Mouse (Mus musculus): ENCODE measurements around the gene Mical3. TPM values are rescaled to one million over a fixed set of nuclear protein-coding genes. Genes with fewer than 3 reads are reported as not detected.
A peak's percentile ranks its signal among the peaks of the same experiment; 100 is the strongest.

Mical3 gene
- total and polyA plus RNA-seq, 2 experiments = 5.8 to 7.9 TPM

DNA sequence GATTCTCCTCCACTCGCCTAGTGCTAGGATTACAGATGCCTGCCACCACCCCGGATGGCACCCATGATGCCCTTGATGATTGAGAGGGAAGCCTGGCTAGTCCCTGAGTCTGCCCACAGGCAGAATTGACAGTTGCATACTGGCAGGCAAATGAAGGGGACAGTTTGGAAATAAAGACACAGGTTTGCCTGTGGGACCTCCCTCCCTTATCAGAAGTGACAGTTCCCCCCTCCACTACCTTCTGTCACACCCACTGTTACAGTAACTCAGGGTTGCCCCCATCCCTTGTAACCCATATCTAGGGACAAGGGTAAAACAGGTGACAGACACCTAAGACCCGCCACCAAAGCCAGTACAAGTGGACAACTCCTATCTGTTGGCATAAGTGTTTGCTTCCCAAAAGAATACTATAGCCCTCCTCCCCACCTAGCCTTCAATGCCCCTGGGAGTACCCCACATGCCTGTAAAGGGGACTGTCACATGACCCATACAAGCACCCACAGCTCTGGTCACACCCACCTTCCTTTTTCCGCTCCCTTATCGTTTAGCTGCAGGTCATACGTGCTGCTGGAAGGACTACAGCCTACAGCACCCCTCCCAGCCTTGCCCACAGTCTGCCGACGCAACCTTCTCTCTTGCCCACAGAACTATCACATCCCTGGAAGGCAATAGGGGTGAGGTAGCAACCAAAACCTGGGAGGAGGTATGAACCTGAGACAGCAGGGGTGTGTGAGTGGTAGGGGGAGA is 37.0 kb downstream of the Mical3 start:
- Histone ChIP-seq H3K36me3 (ENCODE audit: control insufficient read depth, insufficient read depth, low read length) (no peaks in the 10 kb centered on the region), H3K27ac (replicated peaks; ENCODE audit: insufficient read depth, low read depth, low read length) (no peak overlapping the region), H3K4me1 (ENCODE audit: control insufficient read depth, insufficient read depth, low read length) (peaks cover 32% of the 10 kb centered on the region), H3K9ac (ENCODE audit: low read depth, low read length) (no peak overlapping the region), H3K4me3 (ENCODE audit: insufficient read depth, low read depth, low read length) (no peak overlapping the region), H3K27me3 (ENCODE audit: control insufficient read depth, insufficient read depth, low read length) (no peaks in the 10 kb centered on the region), H3K79me2 (ENCODE audit: control insufficient read depth, insufficient read depth, low read length) (peaks cover 48% of the 10 kb centered on the region)
- TF ChIP-seq CTCF (IDR thresholded peaks at IDR 0.05; ENCODE audit: low read depth, low read length) = no peak
- TF ChIP-seq POLR2A (IDR thresholded peaks at IDR 0.05; ENCODE audit: extremely low read depth, insufficient read depth, low read length) = no peak
- no peak for DNase-seq (ENCODE audit: extremely low read depth, low read depth, low spot score)
- WGBS = 87% methylated on average over 8 of the region's 8 CpGs

DNA sequence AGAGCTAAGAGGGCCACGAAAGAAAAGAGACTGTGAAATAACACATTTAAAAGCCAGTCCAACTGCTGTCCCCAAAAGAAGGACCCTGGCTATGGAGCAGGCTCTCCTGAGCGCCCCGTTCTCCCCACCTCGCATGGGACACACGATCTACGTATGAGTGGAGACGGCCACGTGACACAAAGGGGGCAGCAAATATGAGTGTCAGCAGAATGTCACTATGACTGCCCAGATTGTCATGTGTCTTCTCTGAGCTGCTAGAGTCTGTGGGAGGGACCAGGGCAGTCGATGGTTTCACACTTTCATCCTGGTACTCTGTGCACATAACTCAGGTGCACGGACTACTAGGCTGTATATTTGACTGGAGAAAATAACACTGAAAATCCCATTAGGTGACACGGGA is 40.0 kb downstream of the Mical3 start:
- 91% methylated on average over 11 of the region's 11 CpGs for WGBS
- no peak for DNase-seq (ENCODE audit: extremely low read depth, low read depth, low spot score)
- no peaks in the 10 kb centered on the region for H3K27me3 ChIP-seq (ENCODE audit: control insufficient read depth, insufficient read depth, low read length)
- peaks cover 45% of the 10 kb centered on the region for H3K79me2 ChIP-seq (ENCODE audit: control insufficient read depth, insufficient read depth, low read length)
- no peaks in the 10 kb centered on the region for H3K36me3 ChIP-seq (ENCODE audit: control insufficient read depth, insufficient read depth, low read length)
- no peak overlapping the region for H3K27ac ChIP-seq (replicated peaks; ENCODE audit: insufficient read depth, low read depth, low read length)
- H3K9ac ChIP-seq (ENCODE audit: low read depth, low read length) = no peak overlapping the region
- TF ChIP-seq POLR2A (IDR thresholded peaks at IDR 0.05; ENCODE audit: extremely low read depth, insufficient read depth, low read length) = no peak
- no peak for TF ChIP-seq CTCF (IDR thresholded peaks at IDR 0.05; ENCODE audit: low read depth, low read length)
- H3K4me3 ChIP-seq (ENCODE audit: insufficient read depth, low read depth, low read length) = no peak overlapping the region
- H3K4me1 ChIP-seq (ENCODE audit: control insufficient read depth, insufficient read depth, low read length) = peaks cover 31% of the 10 kb centered on the region

DNA sequence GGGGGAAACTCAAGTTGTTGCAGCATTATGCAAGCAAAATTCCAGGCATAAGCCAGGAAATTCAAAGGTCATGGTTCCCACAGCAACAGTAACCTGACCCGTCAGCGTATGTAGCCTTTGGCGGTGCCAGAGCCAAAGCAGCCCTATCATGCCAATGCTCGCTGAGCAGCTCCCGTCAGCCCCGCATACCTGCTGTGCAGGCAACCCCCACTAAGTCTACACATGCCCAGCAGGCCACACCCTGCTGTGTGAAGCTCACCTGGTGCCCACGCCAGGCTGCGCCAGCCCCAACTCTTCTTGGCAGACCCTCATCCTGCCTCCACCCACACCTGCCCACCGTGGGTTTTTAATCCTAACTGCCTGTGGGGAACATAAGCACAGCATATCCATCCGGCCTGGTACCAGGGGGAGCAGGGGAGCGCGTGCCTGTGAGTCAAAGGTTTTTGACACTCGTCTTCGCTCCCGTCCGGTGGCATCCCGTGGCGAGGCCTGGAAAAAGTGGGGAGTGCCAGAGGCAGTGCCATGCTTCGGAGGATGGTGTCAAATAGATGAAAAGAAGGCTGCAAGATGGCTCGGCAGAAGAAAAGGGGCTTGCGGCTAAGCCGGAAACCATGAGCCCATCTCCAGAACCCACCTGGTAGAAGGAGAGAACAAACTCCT is 43.1 kb downstream of the Mical3 start:
- Histone ChIP-seq H3K36me3 (ENCODE audit: control insufficient read depth, insufficient read depth, low read length) (no peaks in the 10 kb centered on the region), H3K9ac (ENCODE audit: low read depth, low read length) (no peak overlapping the region), H3K27me3 (ENCODE audit: control insufficient read depth, insufficient read depth, low read length) (no peaks in the 10 kb centered on the region), H3K79me2 (ENCODE audit: control insufficient read depth, insufficient read depth, low read length) (peaks cover 42% of the 10 kb centered on the region), H3K27ac (replicated peaks; ENCODE audit: insufficient read depth, low read depth, low read length) (peak overlapping the region; percentile 61), H3K4me1 (ENCODE audit: control insufficient read depth, insufficient read depth, low read length) (peaks cover 36% of the 10 kb centered on the region), H3K4me3 (ENCODE audit: insufficient read depth, low read depth, low read length) (no peak overlapping the region)
- DNase-seq (ENCODE audit: extremely low read depth, low read depth, low spot score) = peak; percentile 94
- TF ChIP-seq CTCF (IDR thresholded peaks at IDR 0.05; ENCODE audit: low read depth, low read length) (no peak), POLR2A (IDR thresholded peaks at IDR 0.05; ENCODE audit: extremely low read depth, insufficient read depth, low read length) (no peak)
- 44% methylated on average over 22 of the region's 22 CpGs for WGBS

DNA sequence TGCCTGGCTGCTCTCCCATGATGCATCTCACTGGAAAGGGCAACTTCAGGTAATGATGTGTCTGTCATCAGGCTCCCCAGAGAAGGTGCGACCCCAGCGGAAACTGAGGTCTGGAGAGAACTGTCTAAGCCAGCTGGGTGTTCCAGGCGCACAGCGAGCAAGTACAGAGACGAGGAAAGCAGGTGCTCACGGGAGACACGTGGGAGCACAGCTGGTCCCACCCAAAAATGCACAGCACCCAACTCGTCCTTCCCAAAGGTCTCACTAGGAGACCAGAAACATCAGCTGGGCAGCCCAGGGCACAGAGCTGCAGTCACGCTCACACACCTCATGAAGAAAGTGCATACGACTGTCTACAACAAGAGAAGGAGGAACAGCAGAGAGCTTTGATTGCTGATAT is 43.7 kb downstream of the Mical3 start:
- Histone ChIP-seq H3K27me3 (ENCODE audit: control insufficient read depth, insufficient read depth, low read length) (no peaks in the 10 kb centered on the region), H3K27ac (replicated peaks; ENCODE audit: insufficient read depth, low read depth, low read length) (peak overlapping the region; percentile 24), H3K4me1 (ENCODE audit: control insufficient read depth, insufficient read depth, low read length) (peaks cover 36% of the 10 kb centered on the region), H3K79me2 (ENCODE audit: control insufficient read depth, insufficient read depth, low read length) (peaks cover 45% of the 10 kb centered on the region), H3K36me3 (ENCODE audit: control insufficient read depth, insufficient read depth, low read length) (no peaks in the 10 kb centered on the region), H3K4me3 (ENCODE audit: insufficient read depth, low read depth, low read length) (no peak overlapping the region), H3K9ac (ENCODE audit: low read depth, low read length) (no peak overlapping the region)
- no peak for DNase-seq (ENCODE audit: extremely low read depth, low read depth, low spot score)
- TF ChIP-seq CTCF (IDR thresholded peaks at IDR 0.05; ENCODE audit: low read depth, low read length) (no peak), POLR2A (IDR thresholded peaks at IDR 0.05; ENCODE audit: extremely low read depth, insufficient read depth, low read length) (no peak)
- 51% methylated on average over 10 of the region's 10 CpGs for WGBS

DNA sequence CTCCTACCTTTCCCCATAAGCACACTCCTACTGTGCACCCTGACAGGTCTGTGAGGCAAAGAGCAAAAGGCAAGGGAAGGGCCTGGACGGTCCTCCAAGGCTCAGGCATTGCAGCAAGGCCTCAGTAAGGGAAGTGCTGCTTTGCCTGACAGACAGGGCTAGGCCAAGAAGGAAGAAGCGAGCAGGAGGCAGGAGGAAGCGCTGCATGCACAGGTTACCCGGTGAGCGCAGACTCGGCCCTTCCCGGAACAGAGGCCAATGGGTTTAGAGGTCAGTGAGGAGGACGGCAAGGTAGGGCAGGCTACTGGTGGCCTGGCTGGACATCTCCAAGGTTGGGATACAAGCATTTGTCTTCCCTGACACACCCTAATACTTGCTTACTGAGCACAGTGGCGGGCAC is 44.6 kb downstream of the Mical3 start:
- peaks cover 36% of the 10 kb centered on the region for H3K4me1 ChIP-seq (ENCODE audit: control insufficient read depth, insufficient read depth, low read length)
- H3K4me3 ChIP-seq (ENCODE audit: insufficient read depth, low read depth, low read length) = no peak overlapping the region
- H3K9ac ChIP-seq (ENCODE audit: low read depth, low read length) = 0 out of 2 replicates have a peak overlapping the region, but pooled peaks have one; percentile 22
- H3K27me3 ChIP-seq (ENCODE audit: control insufficient read depth, insufficient read depth, low read length) = no peaks in the 10 kb centered on the region
- TF ChIP-seq CTCF (IDR thresholded peaks at IDR 0.05; ENCODE audit: low read depth, low read length) (no peak), POLR2A (IDR thresholded peaks at IDR 0.05; ENCODE audit: extremely low read depth, insufficient read depth, low read length) (no peak)
- 44% methylated on average over 9 of the region's 9 CpGs for WGBS
- peaks cover 46% of the 10 kb centered on the region for H3K79me2 ChIP-seq (ENCODE audit: control insufficient read depth, insufficient read depth, low read length)
- no peak overlapping the region for H3K27ac ChIP-seq (replicated peaks; ENCODE audit: insufficient read depth, low read depth, low read length)
- no peaks in the 10 kb centered on the region for H3K36me3 ChIP-seq (ENCODE audit: control insufficient read depth, insufficient read depth, low read length)
- DNase-seq (ENCODE audit: extremely low read depth, low read depth, low spot score) = peak; percentile 48

DNA sequence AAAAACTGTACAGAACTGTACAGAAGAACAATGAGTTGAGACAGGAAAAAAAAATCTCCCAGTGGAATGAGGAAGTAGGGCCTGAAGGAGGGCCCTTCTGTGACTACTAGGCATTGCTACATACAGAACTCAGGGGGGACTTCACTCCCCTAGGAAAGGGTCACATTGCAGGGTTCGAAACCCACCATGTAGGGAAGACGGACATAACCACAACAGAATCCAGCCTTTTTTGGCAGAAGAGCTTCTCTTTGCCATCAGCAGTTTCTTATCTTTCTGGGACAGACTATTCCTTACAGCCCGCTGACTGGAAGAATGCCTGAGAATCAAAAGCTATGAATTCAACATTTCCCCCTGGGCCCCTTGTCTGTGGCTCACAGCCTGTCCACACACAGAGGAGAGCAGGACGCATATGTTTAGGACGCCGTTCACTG is 46.7 kb downstream of the Mical3 start:
- TF ChIP-seq POLR2A (IDR thresholded peaks at IDR 0.05; ENCODE audit: extremely low read depth, insufficient read depth, low read length) = no peak
- no peak for TF ChIP-seq CTCF (IDR thresholded peaks at IDR 0.05; ENCODE audit: low read depth, low read length)
- DNase-seq (ENCODE audit: extremely low read depth, low read depth, low spot score) = no peak
- Histone ChIP-seq H3K9ac (ENCODE audit: low read depth, low read length) (no peak overlapping the region), H3K36me3 (ENCODE audit: control insufficient read depth, insufficient read depth, low read length) (no peaks in the 10 kb centered on the region), H3K79me2 (ENCODE audit: control insufficient read depth, insufficient read depth, low read length) (peaks cover 54% of the 10 kb centered on the region), H3K4me3 (ENCODE audit: insufficient read depth, low read depth, low read length) (no peak overlapping the region), H3K27ac (replicated peaks; ENCODE audit: insufficient read depth, low read depth, low read length) (no peak overlapping the region; the same call in 1 of the 2 replicates), H3K27me3 (ENCODE audit: control insufficient read depth, insufficient read depth, low read length) (no peaks in the 10 kb centered on the region), H3K4me1 (ENCODE audit: control insufficient read depth, insufficient read depth, low read length) (peaks cover 35% of the 10 kb centered on the region)
- 77% methylated on average over 6 of the region's 6 CpGs for WGBS

Measured in liver, adult 2 months (tissue).